Mouse (Mus musculus) kidney, postnatal 10 days (tissue): ENCODE results near the gene Pus7l.

Source experiments
- DNase-seq: peaks from one replicate; pipeline ENCODE4 v3.0.0; 2021; ENCODE audit warnings: mixed read lengths

Gene Pus7l

GRCm38 (mm10) chr15:94475975-94476374, 67.4 kb downstream of the Pus7l start:
- DNase-seq: no peak
